Mouse (Mus musculus) cortical plate, adult 2 months (tissue): ENCODE results near the gene Cux2.

Source experiments
- CTCF ChIP-seq: fragments of 200-500 bp; IDR thresholded peaks from 2 replicates; pipeline ENCODE4 v1.5.1; 2011; ENCODE audit warnings: mild to moderate bottlenecking, control low read depth, low read length; ENCODE audit not compliant: insufficient read depth; ENCODE audit errors: extremely low read depth
- POLR2A ChIP-seq: fragments of 200-500 bp; IDR thresholded peaks from 2 replicates; pipeline ENCODE4 v1.6.1; 2011; ENCODE audit warnings: mild to moderate bottlenecking, low read length, control low read depth; ENCODE audit not compliant: insufficient read depth; ENCODE audit errors: extremely low read depth

- TF ChIP-seq CTCF (no peak), POLR2A (peak; percentile 28; the same call in 1 of the 2 replicates)
Observed at GRCm38 (mm10) chr5:122054130-122054843, 4.4 kb upstream of the Cux2 start.
